Mouse (Mus musculus) forebrain, embryonic 16.5 days (tissue): ENCODE data around the gene Pklr. TPM values are rescaled to one million over a fixed set of nuclear protein-coding genes. Genes with fewer than 3 reads are reported as not detected.

Source experiments
- ATAC-seq: fragments of 200-750 bp; cut with Nextera tagmentation; 2 replicates; pipeline ENCODE4 v1.8.0; 2017; ENCODE audit warnings: mild to moderate bottlenecking, moderate library complexity
- H3K27ac ChIP-seq: fragments of 300-500 bp; sonication (generic); 2 replicates; pipeline ENCODE4 v1.5.1; 2014; ENCODE audit warnings: low read length, control low read depth
- H3K27me3 ChIP-seq: fragments of 300-500 bp; sonication (generic); replicated peaks from 2 replicates; pipeline ENCODE4 v1.6.1; 2014; ENCODE audit warnings: low read length; ENCODE audit not compliant: control insufficient read depth, insufficient read depth
- H3K36me3 ChIP-seq: fragments of 300-500 bp; sonication (generic); 2 replicates; pipeline ENCODE4 v1.6.1; 2014; ENCODE audit not compliant: control insufficient read depth, insufficient read depth
- H3K4me1 ChIP-seq: fragments of 300-500 bp; sonication (generic); replicated peaks from 2 replicates; pipeline ENCODE4 v1.6.1; 2014; ENCODE audit warnings: low read length; ENCODE audit not compliant: control insufficient read depth, insufficient read depth
- H3K4me2 ChIP-seq: fragments of 300-500 bp; sonication (generic); 2 replicates; pipeline ENCODE4 v1.6.1; 2014; ENCODE audit warnings: mild to moderate bottlenecking, low read length, control low read depth
- H3K4me3 ChIP-seq: fragments of 300-500 bp; sonication (generic); replicated peaks from 2 replicates; pipeline ENCODE4 v1.5.1; 2014; ENCODE audit warnings: mild to moderate bottlenecking, low read length, control low read depth
- H3K9ac ChIP-seq: fragments of 300-500 bp; sonication (generic); replicated peaks from 2 replicates; pipeline ENCODE4 v1.6.1; 2014; ENCODE audit warnings: low read depth, low read length, control low read depth
- H3K9me3 ChIP-seq: fragments of 300-500 bp; sonication (generic); 2 replicates; pipeline ENCODE4 v1.6.1; 2016; ENCODE audit warnings: low read length; ENCODE audit not compliant: control insufficient read depth
- WGBS: fragments of 180-500 bp; shearing (Covaris S2); extraction: QIAGEN DNeasy Blood & Tissue Kit; methylation state at CpG from one replicate; pipeline ENCODE4 v1.1.7; 2014; 5-methylcytosine and 5-hydroxymethylcytosine counted together
- polyA plus RNA-seq: library from polyadenylated mRNA; unstranded; fragments of >200 nt; fragmentation: Nextera tagmentation; extraction: Ambion mirVana; gene quantifications from 2 replicates; pipeline ENCODE4 v1.2.1, GENCODE M21; 2015

The Pklr gene
- polyA plus RNA-seq, 1 experiment from 2014 or later, result 0.13 TPM

DNA sequence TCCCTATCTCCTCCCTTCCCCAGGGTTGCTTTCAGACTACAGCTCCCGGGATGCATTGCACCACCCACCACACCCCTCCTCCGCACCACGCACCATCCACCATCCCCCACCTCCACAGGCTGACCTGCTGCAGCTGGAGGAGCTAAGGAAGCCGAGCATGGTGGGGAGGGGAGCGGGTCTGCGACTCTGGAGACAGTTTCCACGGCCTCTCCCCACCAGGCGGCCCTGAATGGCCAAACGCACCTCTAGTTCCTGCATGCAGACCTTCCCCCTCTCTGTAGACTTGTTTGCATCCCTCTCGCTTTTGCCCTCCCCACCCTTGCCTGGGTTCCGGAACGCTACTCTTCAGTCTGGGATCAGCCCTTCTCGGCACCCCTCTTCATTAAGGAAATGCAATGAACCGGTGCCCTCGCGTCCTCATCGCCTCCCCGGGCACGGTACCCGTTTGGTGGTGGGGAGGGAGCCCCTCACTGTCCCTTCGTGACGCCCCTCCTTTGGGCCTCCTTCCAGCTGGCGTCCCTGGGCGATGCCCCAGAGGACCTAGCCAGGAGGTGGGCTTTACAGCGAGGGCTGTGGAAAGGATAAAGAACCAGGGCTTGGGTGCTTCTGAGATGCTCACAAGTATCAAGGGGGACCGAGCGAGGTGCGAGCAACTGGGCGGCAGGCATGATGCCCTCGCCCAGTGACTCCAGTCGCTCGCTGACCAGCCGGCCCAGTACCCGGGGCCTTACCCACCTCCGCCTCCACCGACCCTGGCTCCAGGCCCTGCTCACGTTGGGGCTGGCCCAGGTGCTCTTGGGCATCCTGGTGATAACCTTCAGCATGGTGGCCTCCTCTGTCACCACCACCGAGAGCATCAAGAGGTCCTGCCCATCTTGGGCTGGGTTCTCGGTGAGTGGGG lies 47.4 kb downstream of the Pklr start, which contains the start of gene Fam189b:
Fam189b (plus strand) TSS at position 86 of the 901 bp plus-strand sequence.
- Histone ChIP-seq H3K4me1 (peaks cover 22% of the 10 kb centered on the region), H3K27me3 (no peaks in the 10 kb centered on the region), H3K4me2 (peak within 1 kb of the TSS; percentile 93), H3K36me3 (peaks cover 11% of the 10 kb centered on the region), H3K9me3 (no peaks in the 10 kb centered on the region), H3K9ac (peak within 1 kb of the TSS; percentile 89), H3K27ac (peak within 1 kb of the TSS; percentile 82), H3K4me3 (peak within 1 kb of the TSS; percentile 65)
- ATAC-seq, result peak; percentile 96
- 3% methylated on average over 39 of the region's 39 CpGs for WGBS

DNA sequence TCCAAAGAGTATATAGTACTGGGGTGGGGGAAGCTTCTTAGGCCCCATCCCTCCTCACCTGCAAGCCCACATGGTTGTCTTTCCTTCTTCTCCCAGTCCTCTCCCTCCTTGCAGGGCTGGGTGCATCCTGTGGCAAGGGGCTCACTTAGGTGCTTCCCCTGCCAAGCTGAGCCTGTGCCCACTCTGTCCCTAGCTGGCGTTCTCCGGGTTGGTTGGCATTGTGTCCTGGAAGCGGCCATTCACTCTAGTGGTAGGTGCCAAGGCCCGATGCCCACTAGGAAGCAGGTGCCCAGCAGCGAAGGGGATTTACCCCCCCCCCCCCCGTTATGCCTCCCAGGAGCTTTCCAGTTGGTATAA lies 48.0 kb downstream of the Pklr start:
- H3K4me2 ChIP-seq, result peak overlapping the region; percentile 93
- peak overlapping the region; percentile 65 for H3K4me3 ChIP-seq
- no peak for ATAC-seq
- H3K36me3 ChIP-seq, result peaks cover 11% of the 10 kb centered on the region
- 61% methylated on average over 6 of the region's 6 CpGs for WGBS
- H3K27me3 ChIP-seq, result no peaks in the 10 kb centered on the region
- H3K9ac ChIP-seq, result peak overlapping the region; percentile 89
- no peaks in the 10 kb centered on the region for H3K9me3 ChIP-seq
- H3K27ac ChIP-seq, result peak overlapping the region; percentile 82; the same call in 1 of the 2 replicates
- peaks cover 17% of the 10 kb centered on the region for H3K4me1 ChIP-seq

DNA sequence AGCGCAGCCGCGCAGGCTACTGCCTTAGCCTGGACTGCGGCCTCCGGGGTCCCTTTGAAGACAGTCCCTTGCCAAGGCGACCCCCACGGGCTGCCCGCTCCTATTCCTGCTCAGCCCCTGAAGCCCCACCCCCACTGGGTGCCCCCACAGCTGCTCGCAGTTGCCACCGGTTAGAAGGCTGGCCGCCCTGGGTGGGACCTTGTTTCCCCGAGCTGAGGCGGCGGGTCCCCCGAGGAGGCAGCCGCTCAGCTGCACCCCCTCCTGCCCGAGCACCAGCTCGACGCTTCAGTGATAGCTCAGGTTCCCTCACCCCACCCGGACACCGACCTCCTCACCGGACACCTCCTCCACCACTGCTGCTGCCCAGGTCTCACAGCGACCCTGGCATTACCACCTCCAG lies 51.3 kb downstream of the Pklr start:
- no peak for ATAC-seq
- Histone ChIP-seq H3K27ac (no peak overlapping the region), H3K36me3 (no peaks in the 10 kb centered on the region), H3K27me3 (no peaks in the 10 kb centered on the region), H3K4me2 (no peak overlapping the region), H3K9me3 (no peaks in the 10 kb centered on the region), H3K4me3 (no peak overlapping the region), H3K4me1 (peaks cover 17% of the 10 kb centered on the region), H3K9ac (no peak overlapping the region)
- 34% methylated on average over 23 of the region's 23 CpGs for WGBS

DNA sequence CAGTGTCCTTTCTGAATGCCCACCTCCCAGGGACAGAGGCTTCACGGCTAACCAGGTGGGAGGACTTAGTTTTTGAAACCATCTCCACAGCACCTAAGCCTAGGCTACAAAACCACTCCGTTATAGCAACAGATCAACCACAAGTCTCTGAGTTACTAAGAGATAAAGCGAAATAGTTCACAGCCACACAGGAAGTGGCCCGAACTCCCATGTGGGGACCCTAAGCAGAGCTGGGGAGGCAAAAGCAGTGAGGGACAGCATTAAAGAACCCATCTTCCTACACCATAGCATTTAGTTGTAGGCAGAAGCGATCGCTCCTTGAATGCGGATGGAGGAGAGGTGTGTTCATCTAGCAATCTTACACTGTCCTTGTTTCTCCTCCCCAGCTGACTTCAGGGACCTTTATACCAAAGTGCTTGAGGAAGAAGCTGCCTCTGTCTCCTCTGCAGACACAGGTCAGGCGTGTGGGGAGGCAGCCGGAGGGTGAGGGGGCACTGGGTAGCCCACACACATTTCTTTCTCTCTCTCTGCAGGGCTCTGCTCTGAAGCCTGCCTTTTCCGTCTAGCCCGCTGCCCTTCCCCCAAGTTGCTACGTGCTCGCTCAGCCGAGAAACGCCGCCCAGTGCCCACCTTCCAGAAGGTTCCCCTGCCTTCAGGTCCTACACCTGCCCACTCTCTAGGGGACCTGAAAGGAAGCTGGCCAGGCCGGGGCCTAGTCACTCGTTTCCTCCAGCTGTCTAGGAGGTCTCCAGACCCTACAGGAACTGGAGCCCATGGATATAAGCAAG lies 51.9 kb downstream of the Pklr start:
- WGBS, result 52% methylated on average over 18 of the region's 18 CpGs
- Histone ChIP-seq H3K9me3 (no peaks in the 10 kb centered on the region), H3K4me2 (no peak overlapping the region), H3K4me1 (peaks cover 17% of the 10 kb centered on the region), H3K4me3 (no peak overlapping the region), H3K36me3 (no peaks in the 10 kb centered on the region), H3K27ac (no peak overlapping the region), H3K27me3 (no peaks in the 10 kb centered on the region), H3K9ac (no peak overlapping the region)
- ATAC-seq, result no peak

DNA sequence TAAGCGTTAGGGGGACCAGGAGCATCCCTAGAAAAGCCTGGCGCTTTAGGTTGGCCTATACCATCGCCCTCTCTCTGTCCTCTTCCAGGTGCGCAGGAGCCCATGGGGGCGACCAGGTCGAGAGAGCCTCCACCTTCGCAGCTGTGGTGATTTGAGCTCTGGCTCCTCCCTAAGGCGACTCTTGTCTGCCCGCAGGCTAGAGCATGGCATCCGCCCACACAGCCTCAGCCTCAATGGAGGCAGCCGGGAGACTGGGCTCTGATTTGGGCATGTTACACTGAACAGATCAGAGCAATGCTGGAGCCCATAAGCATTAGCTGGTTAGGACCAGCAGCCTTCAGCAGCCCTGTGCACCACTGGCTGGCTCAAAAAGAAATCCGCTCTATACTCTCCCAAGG lies 52.5 kb downstream of the Pklr start:
- Histone ChIP-seq H3K27ac (no peak overlapping the region), H3K4me2 (no peak overlapping the region), H3K4me1 (peaks cover 16% of the 10 kb centered on the region), H3K36me3 (no peaks in the 10 kb centered on the region), H3K9me3 (no peaks in the 10 kb centered on the region), H3K9ac (no peak overlapping the region), H3K27me3 (no peaks in the 10 kb centered on the region), H3K4me3 (no peak overlapping the region)
- no peak for ATAC-seq
- 54% methylated on average over 12 of the region's 12 CpGs for WGBS

DNA sequence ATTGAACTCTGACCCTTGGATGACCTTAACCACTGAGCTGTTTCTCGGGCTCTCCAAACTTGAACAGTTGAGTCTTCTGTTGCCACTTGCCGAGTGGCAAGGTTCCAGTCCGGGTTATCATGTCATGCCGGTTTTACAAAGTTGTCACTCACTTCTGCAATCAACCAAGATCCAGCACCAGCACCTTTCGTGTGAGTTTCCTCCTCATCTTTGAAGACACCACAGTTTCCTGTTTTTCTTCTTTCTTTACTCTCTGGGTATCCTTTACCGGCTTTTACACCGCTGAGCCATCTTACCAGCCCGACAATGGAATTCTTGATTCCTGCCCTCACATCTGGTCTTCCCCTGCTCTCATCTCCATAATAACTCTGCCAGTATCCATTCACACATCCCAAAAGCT lies 54.5 kb downstream of the Pklr start:
- H3K4me3 ChIP-seq, result no peak overlapping the region
- no peaks in the 10 kb centered on the region for H3K27me3 ChIP-seq
- ATAC-seq, result no peak
- no peaks in the 10 kb centered on the region for H3K36me3 ChIP-seq
- no peak overlapping the region for H3K27ac ChIP-seq
- H3K9me3 ChIP-seq, result no peaks in the 10 kb centered on the region
- no peak overlapping the region for H3K9ac ChIP-seq
- peaks cover 2% of the 10 kb centered on the region for H3K4me1 ChIP-seq
- WGBS, result 93% methylated on average over 8 of the region's 8 CpGs
- H3K4me2 ChIP-seq, result no peak overlapping the region

DNA sequence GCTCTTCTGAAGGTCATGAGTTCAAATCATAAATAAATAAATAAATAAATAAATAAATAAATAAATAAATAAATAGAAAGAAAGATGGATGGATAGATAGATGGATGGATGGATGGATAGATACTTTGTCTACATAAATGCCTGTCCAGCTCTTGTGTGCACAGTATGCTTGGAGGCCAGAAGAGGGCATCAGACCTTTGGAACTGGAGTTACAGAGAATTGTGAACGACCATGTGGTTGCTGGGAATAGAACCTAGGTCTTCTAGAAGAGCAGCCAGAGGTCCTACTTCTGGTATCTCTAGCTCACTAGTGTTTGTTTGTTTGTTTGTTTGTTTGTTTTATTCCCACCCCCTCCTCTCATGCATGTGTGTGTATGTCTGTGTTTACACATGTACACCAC lies 57.4 kb downstream of the Pklr start:
- H3K36me3 ChIP-seq, result no peaks in the 10 kb centered on the region
- no peaks in the 10 kb centered on the region for H3K27me3 ChIP-seq
- no peak overlapping the region for H3K9ac ChIP-seq
- no peak overlapping the region for H3K27ac ChIP-seq
- no peak for ATAC-seq
- no peak overlapping the region for H3K4me2 ChIP-seq
- H3K4me3 ChIP-seq, result no peak overlapping the region
- no peaks in the 10 kb centered on the region for H3K9me3 ChIP-seq
- 81% methylated on average over 1 of the region's 1 CpGs for WGBS
- peaks cover 15% of the 10 kb centered on the region for H3K4me1 ChIP-seq

DNA sequence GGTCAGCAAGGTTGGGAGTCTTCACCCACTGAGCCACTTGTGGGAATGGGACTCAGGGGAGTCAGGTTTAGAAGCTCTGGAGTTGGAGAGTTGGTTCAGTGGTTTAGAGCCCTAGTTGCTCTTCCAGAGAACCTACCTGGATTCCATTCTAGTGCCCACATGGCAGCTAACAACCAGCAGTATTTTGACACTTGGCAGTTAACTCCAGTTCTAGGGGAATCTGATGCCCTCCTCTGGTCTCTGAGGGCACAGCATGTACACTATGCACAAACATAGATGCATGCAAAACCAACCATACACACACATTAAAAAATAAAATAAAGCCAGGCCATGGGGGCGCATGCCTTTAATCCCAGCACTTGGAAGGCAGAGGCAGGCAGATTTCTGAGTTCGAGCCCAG lies 57.9 kb downstream of the Pklr start:
- H3K4me1 ChIP-seq, result peaks cover 15% of the 10 kb centered on the region

More for the DNA sequence above, 57.9 kb downstream of the Pklr start:
- ATAC-seq, result no peak
- WGBS, result 98% methylated on average over 2 of the region's 2 CpGs
- H3K36me3 ChIP-seq, result no peaks in the 10 kb centered on the region
- H3K27me3 ChIP-seq, result no peaks in the 10 kb centered on the region
- H3K4me3 ChIP-seq, result no peak overlapping the region
- no peak overlapping the region for H3K27ac ChIP-seq
- no peaks in the 10 kb centered on the region for H3K9me3 ChIP-seq
- H3K4me2 ChIP-seq, result no peak overlapping the region
- H3K9ac ChIP-seq, result no peak overlapping the region
